Mouse (Mus musculus) erythroblast, embryonic 14.5 days (primary cell): ENCODE measurements around the gene Rps28. TPM values are rescaled to one million over a fixed set of nuclear protein-coding genes. Genes with fewer than 3 reads are reported as not detected.

Experiments
- H3K27me3 ChIP-seq: 2 replicates; pipeline ENCODE4 v1.6.1; 2012; ENCODE audit warnings: inconsistent platforms; ENCODE audit not compliant: control insufficient read depth
- H3K36me3 ChIP-seq: 2 replicates; pipeline ENCODE4 v1.6.1; 2012; ENCODE audit warnings: mild to moderate bottlenecking, inconsistent platforms; ENCODE audit not compliant: control insufficient read depth
- H3K4me1 ChIP-seq: 2 replicates; pipeline ENCODE4 v1.6.1; 2012; ENCODE audit warnings: inconsistent platforms; ENCODE audit not compliant: control insufficient read depth
- H3K4me3 ChIP-seq: replicated peaks from 2 replicates; pipeline ENCODE3; 2012; ENCODE audit warnings: moderate library complexity, mild to moderate bottlenecking, inconsistent platforms
- H3K9me3 ChIP-seq: 2 replicates; pipeline ENCODE4 v1.6.1; 2012; ENCODE audit warnings: low read length, inconsistent platforms, mixed read lengths; ENCODE audit not compliant: control insufficient read depth
- GATA1 ChIP-seq: IDR thresholded peaks from 2 replicates; pipeline ENCODE4 v1.6.1; 2012; ENCODE audit warnings: low read length, inconsistent platforms, mixed read lengths
- TAL1 ChIP-seq: IDR thresholded peaks from 3 replicates; pipeline ENCODE4 v1.6.1; 2012; ENCODE audit warnings: low read length, inconsistent platforms, mixed read lengths
- polyA plus RNA-seq: library from polyadenylated mRNA; stranded (reverse); fragments of >175 nt; gene quantifications from 2 replicates; pipeline ENCODE4 v1.2.3, GENCODE M21; 2012

Rps28 gene
- polyA plus RNA-seq, 1 experiment = 366 TPM

DNA sequence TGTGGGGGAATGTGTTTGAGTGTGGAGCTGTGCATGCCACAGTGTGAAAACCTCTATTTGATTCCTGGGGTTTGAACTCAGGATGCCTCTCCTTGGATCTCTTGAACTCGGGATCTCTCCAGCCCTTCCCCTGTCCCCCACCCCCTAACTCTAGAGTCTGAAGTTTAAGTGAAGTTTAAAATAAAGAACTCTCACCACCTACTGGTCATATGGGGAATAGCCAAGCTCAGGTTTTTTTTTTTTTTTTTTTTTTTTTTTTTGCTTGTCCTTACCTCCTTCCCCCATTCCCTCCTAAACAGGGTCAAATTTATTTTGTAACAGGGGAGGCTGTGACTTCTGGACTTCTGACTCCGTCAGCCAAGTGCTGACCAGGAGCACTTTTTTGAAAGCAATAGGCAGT, 22.1 kb downstream of the Rps28 start:
- TF ChIP-seq GATA1 = no peak
- TF ChIP-seq TAL1 = no peak
- Histone ChIP-seq H3K27me3 (peaks cover 3% of the 10 kb centered on the region; the same call in 1 of the 2 replicates), H3K4me1 (peaks cover 8% of the 10 kb centered on the region), H3K9me3 (no peaks in the 10 kb centered on the region), H3K36me3 (no peaks in the 10 kb centered on the region), H3K4me3 (no peak overlapping the region)

DNA sequence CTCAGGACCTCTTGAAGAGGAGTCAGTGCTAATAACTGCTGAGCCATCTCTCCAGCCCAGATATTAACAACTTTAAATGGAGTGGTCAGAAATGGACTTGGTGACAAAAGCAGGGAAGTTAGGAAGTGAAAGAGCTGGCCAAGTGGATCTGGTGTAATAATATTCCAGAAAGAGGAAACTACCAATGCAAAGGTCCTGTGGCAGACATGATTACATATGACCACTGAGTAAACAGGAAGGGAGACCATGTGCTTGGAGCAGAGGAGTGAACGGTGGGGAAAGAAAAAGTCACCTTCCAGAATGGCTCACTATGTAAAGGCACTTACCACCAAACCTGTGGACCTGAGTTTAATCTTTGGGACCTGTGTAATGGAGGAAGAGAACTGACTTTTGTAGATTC, 25.1 kb downstream of the Rps28 start:
- TF ChIP-seq TAL1 (no peak), GATA1 (no peak)
- H3K9me3 ChIP-seq = no peaks in the 10 kb centered on the region
- no peak overlapping the region for H3K4me3 ChIP-seq
- no peaks in the 10 kb centered on the region for H3K36me3 ChIP-seq
- H3K4me1 ChIP-seq = peaks cover 3% of the 10 kb centered on the region
- H3K27me3 ChIP-seq = peaks cover 3% of the 10 kb centered on the region; the same call in 1 of the 2 replicates

DNA sequence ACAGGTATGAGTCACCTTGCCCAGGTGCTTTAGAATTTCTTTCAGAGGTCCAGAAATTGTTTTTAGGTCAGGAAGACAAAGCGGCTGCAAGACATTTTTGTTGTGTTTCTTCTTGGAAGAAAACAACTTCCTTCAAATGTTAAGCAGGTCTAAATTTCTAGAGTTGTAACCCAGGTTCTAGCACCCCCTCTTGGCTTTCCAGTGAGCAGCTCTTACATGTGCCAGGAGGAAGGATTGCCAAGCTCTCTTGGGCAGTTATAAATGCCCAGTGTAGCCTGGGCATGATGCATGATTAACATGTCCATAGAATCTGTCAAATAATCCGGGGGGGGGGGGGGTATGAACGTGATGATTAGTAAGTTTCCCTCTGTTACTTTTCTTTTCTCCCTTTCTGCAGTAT, 26.1 kb downstream of the Rps28 start:
- Histone ChIP-seq H3K27me3 (peaks cover 3% of the 10 kb centered on the region; the same call in 1 of the 2 replicates), H3K36me3 (no peaks in the 10 kb centered on the region), H3K4me1 (no peaks in the 10 kb centered on the region), H3K9me3 (no peaks in the 10 kb centered on the region), H3K4me3 (no peak overlapping the region)
- TF ChIP-seq TAL1 = no peak
- TF ChIP-seq GATA1 = no peak

DNA sequence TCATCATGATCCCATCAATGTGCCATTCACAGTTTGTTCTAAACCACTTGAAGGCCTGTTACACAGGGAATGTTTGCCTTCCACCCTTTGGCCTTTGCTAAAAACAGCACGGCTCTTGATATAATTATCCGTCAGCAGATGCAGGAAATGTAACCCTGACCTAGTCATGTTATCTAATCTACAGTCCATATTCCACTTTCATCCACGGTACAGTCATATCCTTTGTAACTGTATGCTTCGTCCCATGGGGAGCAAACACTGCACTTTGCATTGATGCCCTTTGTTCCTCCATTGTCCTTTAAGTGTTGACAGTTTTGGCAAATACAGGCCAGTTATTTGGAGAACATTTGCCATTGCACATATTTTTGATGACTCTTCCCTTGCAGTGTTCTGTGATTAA, 35.6 kb downstream of the Rps28 start:
- TF ChIP-seq TAL1 (no peak), GATA1 (no peak)
- Histone ChIP-seq H3K36me3 (no peaks in the 10 kb centered on the region), H3K4me1 (no peaks in the 10 kb centered on the region; the same call in 1 of the 2 replicates), H3K4me3 (no peak overlapping the region), H3K27me3 (peaks cover 5% of the 10 kb centered on the region; the same call in 1 of the 2 replicates), H3K9me3 (no peaks in the 10 kb centered on the region)

DNA sequence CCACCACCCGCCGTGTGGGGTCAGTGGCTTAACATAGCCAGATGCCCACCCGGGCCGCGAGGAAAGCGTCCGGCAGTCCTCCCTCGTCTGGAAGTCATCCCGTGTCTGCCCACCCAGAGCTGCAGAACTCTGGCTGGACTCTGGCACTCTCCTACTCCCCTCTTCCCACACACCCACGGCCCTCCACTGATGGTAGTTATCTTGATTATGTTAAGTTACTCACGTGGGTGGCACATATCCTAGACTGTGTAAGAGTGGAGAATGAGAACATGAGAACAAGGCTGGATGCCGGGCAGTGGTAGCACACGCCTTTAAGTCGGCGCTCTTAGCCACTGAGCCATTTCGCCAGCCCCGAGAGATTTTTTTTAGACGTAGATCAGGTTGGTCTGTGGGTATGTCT, 38.0 kb downstream of the Rps28 start:
- Histone ChIP-seq H3K4me1 (peaks cover 9% of the 10 kb centered on the region), H3K27me3 (0 out of 2 replicates have a peak, but pooled peaks cover 4% of the 10 kb centered on the region), H3K9me3 (no peaks in the 10 kb centered on the region), H3K36me3 (no peaks in the 10 kb centered on the region), H3K4me3 (no peak overlapping the region)
- no peak for TF ChIP-seq GATA1
- TF ChIP-seq TAL1 = no peak

DNA sequence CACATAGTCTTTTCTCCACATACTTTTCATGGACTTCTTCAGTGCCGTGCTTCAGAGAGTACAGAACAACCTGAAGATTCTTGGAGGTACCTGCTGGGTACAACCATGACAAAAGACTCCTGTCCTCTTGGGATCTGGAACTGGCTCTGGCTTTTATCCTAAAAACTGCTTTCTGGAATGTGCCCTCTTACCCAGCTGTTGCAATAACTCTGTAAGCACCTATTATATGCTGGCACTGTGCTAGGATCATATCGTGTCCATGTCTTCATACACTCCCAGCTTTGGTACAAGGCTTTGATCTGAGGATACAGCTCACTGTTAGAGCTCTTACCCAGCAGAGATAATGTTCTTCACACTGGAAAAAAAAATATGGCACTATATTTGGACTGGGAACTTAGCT, 39.4 kb downstream of the Rps28 start:
- Histone ChIP-seq H3K9me3 (no peaks in the 10 kb centered on the region), H3K36me3 (no peaks in the 10 kb centered on the region), H3K4me3 (no peak overlapping the region), H3K27me3 (0 out of 2 replicates have a peak, but pooled peaks cover 4% of the 10 kb centered on the region), H3K4me1 (peaks cover 23% of the 10 kb centered on the region)
- no peak for TF ChIP-seq TAL1
- TF ChIP-seq GATA1 = no peak

DNA sequence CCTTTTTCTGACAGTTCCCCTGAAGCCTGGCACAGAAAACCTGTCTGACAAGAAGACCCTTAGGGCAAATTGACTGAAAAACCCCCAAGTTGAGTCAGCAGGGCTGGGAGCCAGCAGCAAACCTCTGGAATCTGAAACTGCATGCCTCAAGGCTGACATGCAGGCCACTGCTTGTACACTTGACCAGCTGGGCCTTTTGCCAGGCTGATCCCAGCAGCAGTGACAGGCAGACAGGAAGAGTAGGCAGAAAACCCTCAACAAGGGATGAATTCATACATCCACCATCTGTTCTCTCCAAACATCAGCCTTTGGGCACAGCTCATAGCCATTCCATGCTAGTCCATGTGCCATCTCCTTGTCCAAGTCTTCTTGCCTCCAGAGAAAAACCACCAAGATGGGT, 41.0 kb downstream of the Rps28 start:
- no peak for TF ChIP-seq TAL1
- TF ChIP-seq GATA1 = no peak

DNA sequence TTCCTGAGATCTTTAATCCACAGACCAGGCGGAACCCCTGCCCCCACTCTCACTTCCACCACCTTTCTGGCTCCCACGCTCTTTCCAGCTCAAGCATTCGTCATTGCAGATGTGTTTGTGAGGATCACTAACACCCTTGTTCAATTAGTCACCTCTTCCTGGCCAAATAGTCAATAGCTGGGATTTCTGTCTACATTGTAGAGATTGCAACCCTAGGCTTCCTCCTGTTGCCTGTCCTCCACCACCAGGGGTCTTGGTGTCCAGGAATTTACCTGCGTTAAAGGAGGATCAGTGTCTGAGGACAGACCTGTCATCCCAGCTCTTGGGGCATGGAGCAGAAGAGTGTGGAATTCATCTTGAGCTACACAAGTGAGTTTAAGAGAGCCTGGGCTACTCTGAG, 42.3 kb downstream of the Rps28 start:
- 0 out of 2 replicates have a peak, but pooled peaks cover 4% of the 10 kb centered on the region for H3K27me3 ChIP-seq
- peaks cover 13% of the 10 kb centered on the region for H3K36me3 ChIP-seq
- TF ChIP-seq TAL1 = no peak
- no peak for TF ChIP-seq GATA1
- H3K9me3 ChIP-seq = no peaks in the 10 kb centered on the region
- peak overlapping the region; percentile 62 for H3K4me3 ChIP-seq
- peaks cover 29% of the 10 kb centered on the region for H3K4me1 ChIP-seq

More for the DNA sequence above, 41.0 kb downstream of the Rps28 start:
- H3K9me3 ChIP-seq = no peaks in the 10 kb centered on the region
- H3K36me3 ChIP-seq = peaks cover 2% of the 10 kb centered on the region; the same call in 1 of the 2 replicates
- peaks cover 29% of the 10 kb centered on the region for H3K4me1 ChIP-seq
- no peak overlapping the region for H3K4me3 ChIP-seq
- 0 out of 2 replicates have a peak, but pooled peaks cover 4% of the 10 kb centered on the region for H3K27me3 ChIP-seq

DNA sequence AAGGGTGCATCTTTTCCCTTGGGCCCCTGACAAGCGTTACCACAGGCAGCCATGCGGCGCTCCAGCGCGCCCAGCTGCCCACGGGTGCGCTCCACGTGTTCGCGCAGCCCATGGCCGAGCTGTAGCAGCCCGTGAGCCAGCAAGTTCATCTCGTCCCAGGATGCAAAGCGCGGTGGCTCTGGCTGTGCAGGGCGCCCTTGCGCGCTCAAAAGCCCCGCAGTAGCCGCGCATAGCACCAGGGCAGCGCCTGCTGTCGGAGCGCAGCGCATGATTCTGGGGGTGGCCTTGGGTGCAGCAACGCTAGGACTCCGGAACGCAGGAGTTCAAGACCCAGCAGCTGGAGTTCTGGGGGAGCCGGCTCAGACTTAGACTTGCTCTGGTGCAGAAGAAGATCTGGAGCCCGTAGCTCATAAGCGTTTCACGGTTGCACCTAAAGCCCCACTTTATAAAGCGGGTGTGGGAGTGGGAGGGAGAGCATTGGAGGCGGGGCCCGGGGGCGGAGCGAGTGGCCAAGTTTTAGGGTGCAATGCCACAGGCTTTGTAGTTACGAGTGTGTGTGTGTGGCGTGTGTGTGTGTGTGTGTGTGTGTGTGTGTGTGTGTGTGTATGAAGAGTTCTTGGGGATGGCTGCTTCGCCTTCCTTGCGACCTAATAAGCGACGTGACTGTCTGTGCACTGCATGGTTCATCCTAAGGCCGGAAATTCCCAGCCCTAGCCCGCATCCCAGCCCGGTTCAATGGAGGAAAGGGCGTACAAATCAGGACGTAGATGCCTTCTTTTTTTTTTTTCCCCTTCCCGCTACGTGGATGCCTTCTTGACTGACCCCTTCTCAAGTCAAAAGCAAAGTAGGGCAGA, 43.0 kb downstream of the Rps28 start, which contains the start of gene Angptl4:
Gene Angptl4, minus strand, starts transcription at position 707 of the 854 bp plus-strand sequence.
- Histone ChIP-seq H3K36me3 (peaks cover 19% of the 10 kb centered on the region), H3K9me3 (no peaks in the 10 kb centered on the region), H3K27me3 (0 out of 2 replicates have a peak, but pooled peaks cover 4% of the 10 kb centered on the region), H3K4me3 (peak within 1 kb of the TSS; percentile 62), H3K4me1 (peaks cover 29% of the 10 kb centered on the region)
- no peak for TF ChIP-seq TAL1
